Mouse (Mus musculus) brain, embryonic 14.5 days (tissue): Measurements from ENCODE around the gene Vps37d.

Experiments used
- CTCF ChIP-seq: fragments of 200-500 bp; IDR thresholded peaks from 2 replicates; pipeline ENCODE4 v1.5.1; 2012; ENCODE audit warnings: inconsistent platforms, mild to moderate bottlenecking, moderate library complexity, borderline replicate concordance; ENCODE audit not compliant: insufficient read depth, insufficient read length; ENCODE audit errors: extremely low read depth
- POLR2A ChIP-seq: fragments of 200-500 bp; IDR thresholded peaks from 2 replicates; pipeline ENCODE4 v1.6.1; 2012; ENCODE audit warnings: mild to moderate bottlenecking, inconsistent platforms, borderline replicate concordance; ENCODE audit not compliant: poor library complexity, insufficient read depth, insufficient read length, severe bottlenecking; ENCODE audit errors: extremely low read depth

DNA sequence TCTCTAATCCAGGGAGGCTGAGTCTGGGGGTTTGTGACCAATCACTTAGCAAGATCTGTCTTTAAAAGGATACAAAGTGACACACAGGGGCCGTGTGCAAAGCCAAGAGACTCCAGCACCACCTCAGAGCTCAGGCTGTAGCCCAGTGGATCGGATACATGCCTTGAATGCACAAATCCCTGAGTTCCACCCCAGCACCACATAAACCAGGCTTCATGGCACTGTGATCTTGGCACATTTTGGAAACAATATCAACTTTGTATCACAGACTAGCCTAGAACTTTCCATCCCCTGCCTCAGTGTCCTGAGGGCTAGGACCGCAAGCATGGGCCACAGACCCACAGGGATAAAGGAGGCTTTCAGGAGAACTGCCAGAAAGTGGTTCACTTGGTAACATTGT, 12.1 kb downstream of the Vps37d start:
- TF ChIP-seq CTCF (no peak), POLR2A (no peak)
